Mouse (Mus musculus) cortical plate, adult 2 months (tissue): Measurements from ENCODE around the gene Exoc2.

Experiments used
- CTCF ChIP-seq: fragments of 200-500 bp; IDR thresholded peaks from 2 replicates; pipeline ENCODE4 v1.5.1; 2011; ENCODE audit warnings: mild to moderate bottlenecking, control low read depth, low read length; ENCODE audit not compliant: insufficient read depth; ENCODE audit errors: extremely low read depth
- POLR2A ChIP-seq: fragments of 200-500 bp; IDR thresholded peaks from 2 replicates; pipeline ENCODE4 v1.6.1; 2011; ENCODE audit warnings: mild to moderate bottlenecking, low read length, control low read depth; ENCODE audit not compliant: insufficient read depth; ENCODE audit errors: extremely low read depth

GRCm38 (mm10) chr13:30824903-30825302, 149.0 kb downstream of the Exoc2 start:
- TF ChIP-seq POLR2A (no peak), CTCF (no peak)
